Mouse (Mus musculus): ENCODE results near the gene Sycp3.
"Not testable (repeated sequence)": the region's sequence is repeated elsewhere in the genome, so short reads cannot be mapped to it uniquely, and the experiment has no call there.

Sycp3 gene

GRCm38 (mm10) chr10:88499993-88500392 lies 40.6 kb downstream of the Sycp3 start:
- in situ Hi-C loops (cut with MboI; ENCODE audit: low sequenced_read_pairs), result no loop called here

GRCm38 (mm10) chr10:88501370-88501769 lies 42.0 kb downstream of the Sycp3 start:
- in situ Hi-C loops (cut with MboI; ENCODE audit: low sequenced_read_pairs), result no loop called here

DNA sequence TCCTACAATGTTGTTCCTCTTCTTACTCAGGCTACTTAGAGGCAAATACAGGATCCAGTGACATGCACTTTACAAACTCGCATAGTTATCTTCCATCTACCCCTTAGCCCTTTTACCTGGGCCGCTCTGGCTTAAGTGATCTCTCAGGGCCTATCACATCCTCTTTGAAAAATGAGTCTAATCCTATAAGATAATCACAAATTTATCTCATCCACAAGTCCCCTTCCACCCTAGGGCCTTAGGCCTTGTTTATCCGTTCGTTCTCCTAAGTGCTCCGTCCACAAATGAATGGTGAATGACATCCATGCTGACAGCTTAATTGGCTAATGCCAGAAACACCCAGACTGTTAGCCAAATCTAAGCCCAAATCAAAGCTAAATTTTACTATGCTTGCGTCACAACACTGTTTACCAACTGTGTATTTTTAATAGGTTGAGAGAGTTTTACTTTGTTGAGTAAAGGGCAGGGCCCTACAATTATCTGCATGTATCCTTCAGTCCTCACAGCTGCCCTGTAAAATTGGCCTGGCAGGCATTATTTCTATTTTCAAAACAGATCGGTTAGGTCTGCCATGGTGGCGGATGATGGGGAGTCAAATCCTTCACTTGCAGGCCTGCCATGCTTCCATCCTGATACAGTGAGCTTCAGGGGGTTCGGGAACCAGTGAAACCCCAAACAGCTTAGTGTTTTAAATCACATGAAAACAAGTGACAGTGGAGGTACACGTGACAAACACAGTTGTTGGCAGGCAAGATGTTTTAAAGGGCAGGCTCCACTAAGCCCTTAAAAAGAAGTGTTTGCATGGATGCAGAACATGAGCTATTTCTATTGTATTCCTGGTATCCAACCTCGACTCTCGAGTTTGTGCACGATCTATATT lies 42.8 kb downstream of the Sycp3 start:
- in situ Hi-C loops (cut with MboI; ENCODE audit: low sequenced_read_pairs), result no loop called here

DNA sequence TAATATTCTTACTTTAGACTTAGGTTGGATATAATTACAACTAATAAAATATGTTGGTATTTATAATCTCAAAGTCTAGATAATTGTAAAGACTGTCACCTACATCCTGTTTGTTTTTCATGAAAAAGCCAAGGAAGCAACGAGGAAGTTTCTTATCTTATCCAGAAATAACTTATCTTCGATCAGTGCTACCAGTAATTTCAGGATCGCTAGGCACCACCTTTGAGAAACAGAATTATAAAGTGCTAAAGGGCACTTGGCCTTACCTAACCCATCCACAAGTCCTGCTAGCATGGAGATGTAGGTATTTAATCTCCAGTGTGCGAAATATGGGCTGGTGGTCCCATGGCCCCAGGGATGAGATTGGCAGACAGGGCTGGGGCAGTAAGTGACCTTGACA lies 43.5 kb downstream of the Sycp3 start:
- in situ Hi-C loops (cut with MboI; ENCODE audit: low sequenced_read_pairs), result no loop called here

- in situ Hi-C loops (cut with MboI; ENCODE audit: low sequenced_read_pairs), result no loop called here
Observed at GRCm38 (mm10) chr10:88503421-88504314, 44.3 kb downstream of the Sycp3 start, which contains the start of gene Chpt1. Gene Chpt1, minus strand, starts transcription at chr10:88504073.

DNA sequence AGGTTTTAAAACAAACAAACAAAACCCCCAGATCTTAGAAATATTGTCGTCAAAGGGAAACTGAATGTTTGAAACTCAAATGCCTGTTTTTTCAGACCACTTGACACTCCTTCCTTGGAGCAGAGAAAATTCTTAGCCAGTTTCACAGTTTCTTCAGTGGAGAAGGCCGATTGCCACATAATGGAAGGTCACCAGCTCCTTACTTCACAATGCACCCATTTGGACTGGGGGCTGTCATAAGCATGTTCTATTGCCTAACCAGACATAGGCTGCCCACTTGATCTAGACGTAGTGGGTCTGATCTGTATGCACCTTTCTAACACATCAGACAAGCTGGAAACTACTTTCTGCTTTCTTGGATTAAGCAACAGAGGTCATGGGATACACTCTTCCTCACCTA lies 45.1 kb downstream of the Sycp3 start:
- in situ Hi-C loops (cut with MboI; ENCODE audit: low sequenced_read_pairs), result no loop called here

- in situ Hi-C loops (cut with MboI; ENCODE audit: low sequenced_read_pairs), result no loop called here
Observed at GRCm38 (mm10) chr10:88505256-88505655, 45.9 kb downstream of the Sycp3 start.

- in situ Hi-C loops (cut with MboI; ENCODE audit: low sequenced_read_pairs), result no loop called here
Observed at GRCm38 (mm10) chr10:88507691-88508143, 48.3 kb downstream of the Sycp3 start.

- in situ Hi-C loops (cut with MboI; ENCODE audit: low sequenced_read_pairs), result no loop called here
Observed at GRCm38 (mm10) chr10:88510503-88511271, 51.3 kb downstream of the Sycp3 start.

GRCm38 (mm10) chr10:88511355-88511754 lies 52.0 kb downstream of the Sycp3 start:
- in situ Hi-C loops (cut with MboI; ENCODE audit: low sequenced_read_pairs), result no loop called here

- in situ Hi-C loops (cut with MboI; ENCODE audit: low sequenced_read_pairs), result no loop called here
Observed at GRCm38 (mm10) chr10:88513574-88514135, 54.3 kb downstream of the Sycp3 start.

DNA sequence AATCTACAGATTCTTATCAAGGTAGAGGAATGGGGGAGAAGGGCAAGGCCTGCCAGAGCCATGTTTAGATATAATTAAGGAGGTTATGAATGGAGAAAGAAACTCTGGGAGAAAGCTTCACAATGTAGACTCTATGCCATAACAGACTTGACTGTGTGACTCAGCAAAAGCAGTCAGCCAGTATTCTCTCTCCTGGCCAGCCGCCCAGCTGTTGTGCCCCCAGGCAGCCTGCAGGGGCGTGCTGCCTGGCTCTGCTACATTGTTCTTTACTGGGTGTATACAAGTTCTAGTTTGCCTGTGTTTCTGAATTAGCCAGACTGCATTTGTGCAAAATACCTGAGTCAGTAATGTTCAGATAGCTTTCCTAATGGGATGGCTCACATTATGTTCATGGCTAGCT lies 55.1 kb downstream of the Sycp3 start:
- in situ Hi-C loops (cut with MboI; ENCODE audit: low sequenced_read_pairs), result no loop called here

GRCm38 (mm10) chr10:88515049-88515448 lies 55.7 kb downstream of the Sycp3 start:
- in situ Hi-C loops (cut with MboI; ENCODE audit: low sequenced_read_pairs), result not testable (repeated sequence)

GRCm38 (mm10) chr10:88522795-88523194 lies 63.4 kb downstream of the Sycp3 start:
- in situ Hi-C loops (cut with MboI; ENCODE audit: low sequenced_read_pairs), result no loop called here
